Mouse (Mus musculus) embryonic stem cell, embryonic (primary cell): ENCODE data around the gene Ccr9.
"Not testable (repeated sequence)": the region's sequence is repeated elsewhere in the genome, so short reads cannot be mapped to it uniquely, and the experiment has no call there.

Experiments used
- CTCF ChIA-PET, 4 experiments: fragments of 300-600 bp in 2 of 4; fragments of 350-600 bp in 2 of 4; sonication (Branson Sonifier 250); formaldehyde crosslinking; loops; one replicate each; lab custom pipeline; 2022; ENCODE audit warnings: inconsistent platforms in 2 of 4; lab: Charles Lee
- POLR2A ChIA-PET, 4 experiments: fragments of 300-600 bp in 2 of 4; fragments of 350-600 bp in 2 of 4; sonication (Branson Sonifier 250); formaldehyde crosslinking; loops; one replicate each; lab custom pipeline; 2022; ENCODE audit warnings: antibody characterized with exemption in 4 of 4, inconsistent platforms in 1 of 4; lab: Charles Lee

The Ccr9 gene

GRCm38 (mm10) chr9:123766996-123767395 lies 88.8 kb downstream of the Ccr9 start:
- ChIA-PET POLR2A (no interaction called here), CTCF (no interaction called here)

GRCm38 (mm10) chr9:123768443-123768842 lies 90.2 kb downstream of the Ccr9 start:
- POLR2A ChIA-PET, result no interaction called here
- CTCF ChIA-PET, result no interaction called here

GRCm38 (mm10) chr9:123769532-123769931 lies 91.3 kb downstream of the Ccr9 start:
- ChIA-PET CTCF (no interaction called here), POLR2A (no interaction called here)

- POLR2A ChIA-PET, result interaction anchor here in 1 of 4 experiments (0.7 to 0.9 kb wide), 2 partner anchors 27 to 64 kb away, joined by 3 read pairs; no protein-coding TSS in a partner anchor
- CTCF ChIA-PET, result not testable (repeated sequence)
These were observed 95.1 kb downstream of the Ccr9 start for GRCm38 (mm10) chr9:123773299-123773698.

GRCm38 (mm10) chr9:123788855-123789529 lies 110.8 kb downstream of the Ccr9 start:
- ChIA-PET POLR2A (interaction anchor here in 1 of 4 experiments (0.6 kb wide), 1 partner anchor 31 kb away, joined by 5 read pairs; no protein-coding TSS in a partner anchor), CTCF (no interaction called here)

- CTCF ChIA-PET, result interaction anchor here in 3 of 4 experiments (0.6 to 1.6 kb wide), 4 partner anchors 172 to 637 kb away, joined by 3 to 8 read pairs (median 4); partner anchors contain the start of gene Sacm1l (in 1 of the 3)
- POLR2A ChIA-PET, result no interaction called here
These were observed 117.9 kb downstream of the Ccr9 start for GRCm38 (mm10) chr9:123796174-123796573.

- CTCF ChIA-PET, result no interaction called here
- POLR2A ChIA-PET, result interaction anchor here in 1 of 4 experiments (1.1 kb wide), 1 partner anchor 43 kb away, joined by 4 read pairs; no protein-coding TSS in a partner anchor
These were observed 123.3 kb downstream of the Ccr9 start for GRCm38 (mm10) chr9:123801527-123801926.

- ChIA-PET CTCF (no interaction called here), POLR2A (interaction anchor here in 1 of 4 experiments (0.5 to 1.1 kb wide), 2 partner anchors 42 to 1476 kb away, joined by 4 to 5 read pairs; no protein-coding TSS in a partner anchor)
These were observed 124.2 kb downstream of the Ccr9 start for GRCm38 (mm10) chr9:123802421-123802820.

- ChIA-PET POLR2A (no interaction called here), CTCF (no interaction called here)
These were observed 124.7 kb downstream of the Ccr9 start for GRCm38 (mm10) chr9:123802896-123803295.

GRCm38 (mm10) chr9:123805241-123805640 lies 127.0 kb downstream of the Ccr9 start:
- ChIA-PET POLR2A (no interaction called here), CTCF (no interaction called here)

GRCm38 (mm10) chr9:123806267-123806666 lies 128.0 kb downstream of the Ccr9 start, which contains the start of gene Cxcr6:
TSS of gene Cxcr6 (plus strand) at chr9:123806475.
- ChIA-PET CTCF (no interaction called here), POLR2A (interaction anchor here in 1 of 4 experiments (0.6 kb wide), 1 partner anchor 118 kb away, joined by 4 read pairs; no protein-coding TSS in a partner anchor)

- ChIA-PET CTCF (no interaction called here), POLR2A (no interaction called here)
These were observed 130.3 kb downstream of the Ccr9 start for GRCm38 (mm10) chr9:123808583-123808982.

GRCm38 (mm10) chr9:123811831-123812230 lies 133.6 kb downstream of the Ccr9 start:
- CTCF ChIA-PET, result no interaction called here
- POLR2A ChIA-PET, result no interaction called here

GRCm38 (mm10) chr9:123814326-123814725 lies 136.1 kb downstream of the Ccr9 start:
- ChIA-PET CTCF (interaction anchor here in 1 of 4 experiments (0.6 kb wide), 1 partner anchor 221 kb away, joined by 3 read pairs; no protein-coding TSS in a partner anchor), POLR2A (no interaction called here)

GRCm38 (mm10) chr9:123814821-123815220 lies 136.6 kb downstream of the Ccr9 start:
- CTCF ChIA-PET, result no interaction called here
- POLR2A ChIA-PET, result interaction anchor here in 1 of 4 experiments (1.4 to 1.6 kb wide), 2 partner anchors 18 to 37 kb away, joined by 3 to 4 read pairs; partner anchors contain the start of gene Fyco1

- ChIA-PET CTCF (no interaction called here), POLR2A (interaction anchor here in 1 of 4 experiments (1.4 to 1.6 kb wide), 2 partner anchors 18 to 36 kb away, joined by 3 to 4 read pairs; partner anchors contain the start of gene Fyco1)
These were observed 137.2 kb downstream of the Ccr9 start for GRCm38 (mm10) chr9:123815444-123815843.

GRCm38 (mm10) chr9:123815996-123816395 lies 137.8 kb downstream of the Ccr9 start:
- ChIA-PET CTCF (no interaction called here), POLR2A (interaction anchor here in 1 of 4 experiments (1.4 to 1.6 kb wide), 2 partner anchors 19 to 35 kb away, joined by 3 to 4 read pairs; partner anchors contain the start of gene Fyco1)

GRCm38 (mm10) chr9:123818601-123819000 lies 140.4 kb downstream of the Ccr9 start:
- POLR2A ChIA-PET, result no interaction called here
- CTCF ChIA-PET, result no interaction called here

- POLR2A ChIA-PET, result interaction anchor here in 1 of 4 experiments (0.6 kb wide), 1 partner anchor 674 kb away, joined by 3 read pairs; no protein-coding TSS in a partner anchor
- CTCF ChIA-PET, result no interaction called here
These were observed 148.4 kb downstream of the Ccr9 start for GRCm38 (mm10) chr9:123826631-123827030.

- POLR2A ChIA-PET, result interaction anchor here in 3 of 4 experiments (0.5 to 3.9 kb wide), 3 partner anchors 22 to 29 kb away, joined by 4 to 20 read pairs (median 4); partner anchors contain the start of gene Fyco1 (in 2 of the 3)
- CTCF ChIA-PET, result no interaction called here
These were observed 150.7 kb downstream of the Ccr9 start for GRCm38 (mm10) chr9:123828916-123829315.
